Mouse (Mus musculus): Measurements from ENCODE around the gene Bsn.
"Not testable (repeated sequence)": the region's sequence is repeated elsewhere in the genome, so short reads cannot be mapped to it uniquely, and the experiment has no call there.

The Bsn gene

GRCm38 (mm10) chr9:108150486-108150885 is 39.7 kb downstream of the Bsn start:
- DNase-seq (ENCODE audit: inconsistent ontology term) = no peak

DNA sequence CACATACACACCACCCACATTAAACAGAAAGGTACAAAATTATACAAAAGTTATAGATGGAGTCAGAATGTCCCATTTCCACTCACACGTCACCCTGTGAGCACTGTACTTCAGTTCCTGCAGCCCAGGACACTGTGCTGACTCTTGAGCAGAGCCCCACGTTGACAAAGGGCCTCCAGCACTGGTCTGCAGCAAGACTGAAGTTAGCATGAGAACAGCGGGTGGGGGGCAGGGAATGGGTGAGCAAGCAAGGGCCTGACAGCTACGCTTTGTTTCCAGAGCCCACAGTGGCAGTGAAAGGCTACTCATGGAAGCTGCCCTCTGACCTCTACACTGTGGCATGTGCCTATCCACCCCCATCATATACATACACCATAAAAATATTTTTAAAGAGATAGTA is 40.4 kb downstream of the Bsn start:
- no peak for DNase-seq (ENCODE audit: inconsistent ontology term)

DNA sequence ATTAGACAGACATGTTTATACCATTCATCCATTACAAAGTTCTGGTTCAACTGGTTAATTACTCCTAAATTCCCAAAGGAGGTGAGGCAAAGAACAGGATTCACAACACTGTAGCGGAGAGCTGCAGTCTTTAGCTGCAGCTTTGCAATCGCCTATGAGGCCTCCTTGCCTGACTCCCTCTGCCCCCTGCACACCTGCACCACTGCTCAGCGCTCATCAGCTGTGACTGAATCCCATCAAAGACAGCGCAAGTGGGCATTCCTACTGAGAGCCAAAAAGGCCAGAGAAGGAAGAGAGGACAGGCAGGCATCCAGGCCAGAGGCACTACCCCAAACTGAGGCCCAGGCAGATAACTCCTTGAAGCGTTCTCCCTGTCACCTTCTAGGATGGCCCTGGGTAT is 42.6 kb downstream of the Bsn start:
- no peak for DNase-seq (ENCODE audit: inconsistent ontology term)

GRCm38 (mm10) chr9:108146451-108146850 is 43.7 kb downstream of the Bsn start:
- DNase-seq (ENCODE audit: inconsistent ontology term) = no peak

DNA sequence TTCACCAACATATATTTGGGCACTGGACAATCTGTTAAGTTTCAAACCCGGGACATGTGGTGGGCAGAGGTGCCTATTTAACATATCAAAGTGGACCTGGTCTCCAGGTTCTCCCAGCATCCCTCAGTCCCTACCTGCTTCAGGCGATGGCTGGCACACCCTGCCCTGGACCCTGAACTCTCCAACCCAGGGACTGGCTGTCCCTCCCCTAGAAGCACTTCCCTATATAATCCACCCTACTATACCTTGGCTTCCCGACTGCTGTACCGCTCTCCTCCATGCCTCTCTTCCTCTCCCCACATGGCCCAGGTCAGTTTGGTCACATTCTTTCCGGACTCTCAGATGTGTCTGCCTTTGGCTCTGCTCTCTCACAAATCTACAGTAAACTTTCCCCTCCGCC is 44.4 kb downstream of the Bsn start:
- no peak for DNase-seq (ENCODE audit: inconsistent ontology term)

GRCm38 (mm10) chr9:108144371-108145270 is 45.6 kb downstream of the Bsn start:
- no peak for DNase-seq (ENCODE audit: inconsistent ontology term)

- no peak for DNase-seq (ENCODE audit: inconsistent ontology term)
Observed at GRCm38 (mm10) chr9:108143470-108143869, 46.7 kb downstream of the Bsn start.

DNA sequence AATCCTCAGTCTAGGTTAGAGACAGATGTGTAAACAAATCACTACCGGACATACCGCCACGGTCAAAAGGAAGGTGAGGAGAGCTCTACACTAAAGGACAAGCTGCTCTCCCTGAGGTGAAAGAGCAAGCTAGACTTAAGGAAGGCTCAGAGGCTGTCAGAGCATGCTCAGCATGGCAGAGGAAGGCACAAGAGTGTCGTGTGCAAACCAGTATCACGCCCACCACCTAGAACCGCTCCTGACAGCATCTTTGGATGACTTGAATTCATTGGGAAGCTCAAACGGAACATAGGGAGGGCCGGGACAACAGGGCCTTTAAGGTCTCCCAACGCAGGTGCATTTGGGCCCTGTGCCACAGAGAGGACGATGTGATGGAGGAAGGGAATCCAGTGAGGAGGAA is 48.8 kb downstream of the Bsn start:
- no peak for DNase-seq (ENCODE audit: inconsistent ontology term)

DNA sequence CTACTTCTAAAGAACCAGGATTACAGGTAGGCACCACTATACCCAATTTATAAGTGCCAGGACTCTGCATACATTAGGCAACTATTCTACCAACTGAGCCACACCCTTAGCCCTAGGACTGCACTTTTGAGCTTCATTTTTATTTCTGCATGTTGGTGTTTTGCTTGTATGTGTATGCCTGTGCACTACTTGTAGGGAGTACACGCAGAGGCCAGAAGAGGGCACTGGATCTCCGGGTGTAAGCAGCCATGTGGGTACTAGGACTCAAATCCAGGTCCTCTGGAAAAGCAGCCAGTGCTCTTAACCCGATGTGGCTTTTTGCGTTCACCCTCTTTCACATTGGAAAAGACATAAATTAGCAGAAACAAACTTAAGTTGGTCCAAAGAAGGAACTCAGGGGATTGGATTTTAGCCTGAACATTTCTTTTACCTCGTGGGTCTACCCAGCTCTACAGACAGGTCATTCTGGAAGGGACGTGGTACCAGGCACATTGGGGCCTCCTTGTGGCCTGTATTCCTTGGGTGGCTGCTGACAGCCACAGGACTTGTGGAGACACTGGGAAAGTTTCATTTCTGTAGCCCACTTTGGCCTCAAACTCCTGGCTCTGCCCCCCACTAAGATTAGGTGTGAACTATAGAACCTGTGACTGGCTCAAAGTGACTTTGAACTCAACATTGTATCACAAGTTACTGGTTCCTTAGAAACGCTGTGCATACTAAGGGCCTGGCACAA is 50.1 kb downstream of the Bsn start:
- DNase-seq (ENCODE audit: inconsistent ontology term) = no peak

GRCm38 (mm10) chr9:108139169-108139962 is 50.8 kb downstream of the Bsn start:
- DNase-seq (ENCODE audit: inconsistent ontology term) = no peak

DNA sequence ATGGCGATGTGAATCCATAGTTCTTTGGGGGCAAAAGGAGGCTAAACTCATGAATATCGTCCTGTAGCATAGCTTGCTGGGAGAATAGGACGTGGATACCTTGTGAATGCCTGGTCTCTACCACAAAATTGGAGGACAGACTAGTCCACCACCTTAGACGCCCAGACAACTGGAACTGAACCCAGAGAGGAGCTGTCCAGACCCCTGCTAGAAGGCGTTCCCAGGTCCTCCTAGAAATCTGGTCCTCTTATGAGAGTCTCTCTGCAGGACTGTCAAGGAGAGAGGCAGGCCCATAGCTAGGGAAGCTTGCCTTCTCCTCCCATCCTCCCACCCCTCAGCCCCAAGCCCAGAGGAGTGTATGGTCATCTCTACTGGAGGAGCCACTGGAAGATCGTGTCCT is 52.1 kb downstream of the Bsn start:
- DNase-seq (ENCODE audit: inconsistent ontology term) = no peak

GRCm38 (mm10) chr9:108137523-108137922 is 52.7 kb downstream of the Bsn start:
- DNase-seq (ENCODE audit: inconsistent ontology term) = no peak

GRCm38 (mm10) chr9:108136930-108137462 is 53.2 kb downstream of the Bsn start:
- no peak for DNase-seq (ENCODE audit: inconsistent ontology term)

DNA sequence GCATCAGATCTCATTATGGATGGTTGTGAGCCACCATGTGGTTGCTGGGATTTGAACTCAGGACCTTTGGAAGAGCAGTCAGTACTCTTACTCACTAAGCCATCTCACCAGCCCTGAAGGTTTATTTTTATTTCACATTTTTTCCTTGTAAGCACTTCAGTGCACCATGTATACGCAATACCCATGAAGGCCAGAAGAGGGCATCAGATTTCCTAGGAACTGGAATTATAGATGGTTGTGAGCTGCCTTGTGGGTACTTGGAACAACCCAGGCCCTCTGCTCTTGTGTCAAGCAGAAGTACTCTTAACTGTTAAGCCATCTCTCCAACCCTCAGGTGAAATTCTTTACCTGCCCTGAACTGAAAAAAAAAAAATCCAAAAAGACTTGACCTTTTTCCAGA is 54.0 kb downstream of the Bsn start:
- DNase-seq (ENCODE audit: inconsistent ontology term) = no peak

- DNase-seq (ENCODE audit: inconsistent ontology term) = not testable (repeated sequence)
Observed at GRCm38 (mm10) chr9:108135679-108136078, 54.5 kb downstream of the Bsn start.

DNA sequence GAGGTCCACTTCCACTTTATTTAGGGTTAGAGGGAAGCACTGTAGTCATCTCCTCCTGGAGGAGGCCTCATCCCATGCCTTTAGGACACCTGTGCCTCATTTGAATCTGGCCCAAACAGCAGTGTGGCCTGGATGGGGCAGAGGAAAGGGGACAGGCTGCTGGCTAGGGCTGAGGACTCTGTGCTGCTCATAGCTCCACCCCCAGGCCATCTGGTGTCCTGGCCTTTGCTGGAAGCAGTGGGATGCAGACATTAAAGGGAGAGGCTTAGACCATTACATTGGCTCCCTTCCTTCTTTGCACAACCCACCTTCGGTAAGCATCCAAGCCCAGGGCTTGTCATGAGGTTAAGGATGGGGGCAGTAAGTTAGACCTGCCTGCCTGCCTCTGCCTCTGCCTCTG is 56.7 kb downstream of the Bsn start:
- no peak for DNase-seq (ENCODE audit: inconsistent ontology term)

GRCm38 (mm10) chr9:108132373-108132772 is 57.8 kb downstream of the Bsn start:
- no peak for DNase-seq (ENCODE audit: inconsistent ontology term)

DNA sequence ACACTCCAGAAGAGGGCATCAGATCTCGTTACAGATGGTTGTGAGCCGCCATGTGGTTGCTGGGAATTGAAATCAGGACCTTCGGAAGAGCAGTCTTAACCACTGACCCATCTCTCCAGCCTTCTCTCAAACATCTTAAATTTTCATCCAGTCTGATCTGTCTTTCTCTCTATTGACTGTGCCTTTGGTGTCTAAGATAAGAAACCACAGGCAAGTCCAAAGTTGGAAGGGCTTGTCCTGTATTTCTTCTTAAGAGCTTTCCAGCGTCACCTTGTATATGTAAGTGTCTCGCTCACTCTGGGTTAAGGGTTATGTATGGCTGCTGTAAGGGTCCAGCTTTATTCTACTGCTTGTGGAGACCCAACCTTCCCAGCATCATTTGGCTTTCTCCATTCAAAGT is 58.7 kb downstream of the Bsn start:
- no peak for DNase-seq (ENCODE audit: inconsistent ontology term)

DNA sequence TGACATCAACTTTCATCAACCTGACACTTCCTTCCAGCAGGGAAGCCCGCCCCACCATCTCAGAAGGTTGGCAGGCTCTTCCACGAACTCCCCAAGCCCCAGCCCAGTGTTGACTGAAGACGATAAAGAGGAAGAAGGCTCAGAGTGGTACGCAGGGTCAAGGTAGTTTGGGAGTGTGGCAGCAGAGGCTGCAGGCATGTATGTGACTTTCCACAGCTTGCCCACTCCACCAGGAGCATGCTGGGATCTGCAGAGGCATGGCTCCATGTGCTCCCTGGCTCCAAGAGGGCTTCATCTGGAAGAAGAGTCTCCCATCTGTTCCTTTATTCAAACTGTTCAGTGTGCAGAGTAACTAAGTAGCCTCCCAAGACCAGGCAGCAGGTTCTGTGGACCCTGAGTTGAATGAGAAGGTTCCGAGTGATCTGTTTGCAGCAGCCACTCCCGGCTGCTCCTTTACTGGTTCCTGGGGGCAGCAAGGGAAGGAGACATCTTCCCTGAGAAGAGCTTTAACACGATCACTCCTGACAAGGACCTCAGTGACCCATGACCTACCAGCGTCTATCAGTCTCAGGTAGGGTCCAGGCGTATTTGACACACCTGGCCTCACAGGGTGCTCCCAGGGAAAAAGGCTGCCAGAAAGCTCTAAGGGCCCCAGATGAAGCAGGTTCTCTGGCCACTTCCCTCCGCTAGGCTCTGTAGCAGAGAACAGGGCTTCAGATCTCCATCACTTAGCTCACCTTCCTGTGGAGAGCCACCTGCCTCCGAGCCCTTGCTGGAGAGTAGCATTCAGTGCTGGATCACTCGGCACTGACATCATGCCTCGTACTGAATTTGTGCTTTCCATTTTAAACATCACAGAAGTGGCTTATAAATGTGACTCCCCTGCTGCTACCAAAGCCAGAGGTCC is 60.9 kb downstream of the Bsn start:
- no peak for DNase-seq (ENCODE audit: inconsistent ontology term)

DNA sequence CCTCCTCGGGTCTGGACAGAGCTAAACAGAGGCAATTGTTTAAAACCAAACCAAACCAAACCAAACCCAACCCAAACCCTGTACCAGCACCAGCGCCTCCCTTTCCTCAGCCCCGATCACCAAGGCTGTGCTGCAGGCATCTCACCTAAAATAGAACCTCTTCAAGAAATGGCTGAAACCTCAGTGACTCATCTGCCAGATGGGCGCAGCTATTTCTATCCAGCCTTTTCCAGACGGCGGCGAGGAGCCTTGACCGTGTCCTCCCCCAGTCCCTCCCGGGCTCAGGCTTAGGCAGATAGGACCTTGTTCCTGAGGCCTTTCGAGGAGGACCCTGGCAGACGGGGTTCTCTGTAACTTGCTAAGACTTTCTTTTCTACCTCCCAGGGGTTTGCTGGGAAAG is 61.9 kb downstream of the Bsn start:
- DNase-seq (ENCODE audit: inconsistent ontology term) = no peak
